15 mouse cellular contexts compared by ENCODE assay signal in the genomic region with DNA sequence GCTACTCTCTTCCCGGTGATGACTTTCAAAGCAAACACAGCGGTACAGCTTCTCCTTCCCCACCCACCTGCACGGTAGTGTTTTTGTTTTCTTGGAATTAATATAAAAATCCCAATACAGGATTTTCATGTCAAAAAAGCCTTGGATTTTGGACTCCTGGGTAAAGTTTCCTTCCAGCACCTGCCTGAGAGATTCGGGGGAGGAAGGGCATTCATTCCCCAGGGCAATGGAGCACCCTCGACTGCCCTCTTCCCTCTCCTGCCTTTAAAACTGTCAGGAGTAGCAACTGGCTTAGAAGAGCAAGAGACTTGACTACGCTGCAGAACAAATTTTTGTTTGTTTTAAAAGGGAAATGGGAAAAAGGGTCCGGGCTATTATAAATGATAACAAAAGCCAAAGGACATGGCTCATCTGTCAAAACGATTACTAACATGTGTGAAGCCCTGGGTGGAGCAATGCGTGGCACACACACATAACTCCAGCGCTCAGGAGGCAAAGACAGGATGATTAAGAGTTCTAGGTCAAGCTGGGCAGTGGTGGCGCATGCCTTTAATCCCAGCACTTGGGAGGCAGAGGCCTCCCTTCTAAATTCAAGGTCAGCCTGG.
DNase-seq lines count a peak whose midpoint lies in the region; ATAC-seq and TF ChIP-seq lines count a peak whose summit lies in the region.
"Had no signal": no experiment of that assay in that cellular context is flagged by ENCODE, and none has a peak within 500 bp of the region (broad histone marks: within the 10 kb centered on the region; RNA-seq: fewer than 3 reads in every experiment).

No protein-coding gene starts in this region.

- H3K27me3 ChIP-seq in heart, embryonic 11.5 days (ENCODE audit: control insufficient read depth, insufficient read depth, low read length): no peaks in the 10 kb centered on the region
- no peaks in the 10 kb centered on the region for H3K27me3 ChIP-seq in lung, embryonic 14.5 days (ENCODE audit: insufficient read depth, low read length)
- no peaks in the 10 kb centered on the region for H3K27me3 ChIP-seq in heart, embryonic 16.5 days (ENCODE audit: control insufficient read depth, insufficient read depth, low read length)
- H3K27me3 ChIP-seq: embryonic facial prominence, embryonic 13.5 days; hindbrain, embryonic 12.5 days; limb, embryonic 13.5 days; lung, embryonic 15.5 days had no signal

- H3K4me2 ChIP-seq in heart, embryonic 11.5 days: no peak overlapping the region
- H3K4me2 ChIP-seq in lung, embryonic 14.5 days: no peak overlapping the region
- H3K4me2 ChIP-seq in heart, embryonic 16.5 days (ENCODE audit: low read depth, low read length): no peak overlapping the region
- H3K4me2 ChIP-seq: embryonic facial prominence, embryonic 13.5 days; hindbrain, embryonic 12.5 days; limb, embryonic 13.5 days; lung, embryonic 15.5 days; midbrain, embryonic 11.5 days had no signal

- 0 out of 2 replicates have a peak overlapping the region, but pooled peaks have one; percentile 24 for H3K27ac ChIP-seq in heart, embryonic 11.5 days (ENCODE audit: low read depth, low read length)
- no peak overlapping the region for H3K27ac ChIP-seq in lung, embryonic 14.5 days (ENCODE audit: low read depth)
- peak overlapping the region; percentile 71 for H3K27ac ChIP-seq in heart, embryonic 16.5 days (ENCODE audit: low read length)
- H3K27ac ChIP-seq: embryonic facial prominence, embryonic 13.5 days; hindbrain, embryonic 12.5 days; limb, embryonic 13.5 days; lung, embryonic 15.5 days had no signal

- TF ChIP-seq POLR2A in lung, adult 2 months (IDR thresholded peaks at IDR 0.05; ENCODE audit: borderline replicate concordance, extremely low read depth, low read depth, low read length): no peak

- DNase-seq in heart, postnatal 25 days (ENCODE audit: low spot score): no peak
- DNase-seq in lung, embryonic 14.5 days: peak; percentile 26
- no peak for DNase-seq in lung, adult 2 months
- DNase-seq in cerebellum, postnatal 25 days: no peak
- DNase-seq in yolk sac, embryonic 10.5 days (ENCODE audit: low spot score): no peak
- DNase-seq: cerebellum, adult 9-10 months; right cerebral cortex, postnatal 25 days; thymus, postnatal 36 days had no signal

- WGBS in heart, embryonic 11.5 days (ENCODE audit: insufficient replicate concordance): 68% methylated on average over 11 of the region's 11 CpGs
- 46% methylated on average over 11 of the region's 11 CpGs for WGBS in lung, embryonic 14.5 days
- 63% methylated on average over 11 of the region's 11 CpGs for WGBS in lung, adult 2 months
- 66% methylated on average over 11 of the region's 11 CpGs for WGBS in heart, embryonic 16.5 days

- peaks cover 34% of the 10 kb centered on the region for H3K4me1 ChIP-seq in heart, embryonic 11.5 days (ENCODE audit: control insufficient read depth, insufficient read depth, low read length)
- H3K4me1 ChIP-seq in lung, embryonic 14.5 days (ENCODE audit: insufficient read depth): peaks cover 13% of the 10 kb centered on the region
- peaks cover 8% of the 10 kb centered on the region for H3K4me1 ChIP-seq in lung, adult 2 months (ENCODE audit: control insufficient read depth, insufficient read depth, low read length)
- peaks cover 44% of the 10 kb centered on the region for H3K4me1 ChIP-seq in heart, embryonic 16.5 days (ENCODE audit: control insufficient read depth, insufficient read depth, low read length)

- ATAC-seq in heart, embryonic 11.5 days (replicated peaks; ENCODE audit: insufficient number of reproducible peaks, low FRiP score, low TSS enrichment): no peak
- no peak for ATAC-seq in lung, embryonic 14.5 days (ENCODE audit: insufficient read depth)
- no peak for ATAC-seq in heart, embryonic 16.5 days (replicated peaks; ENCODE audit: extremely low read depth, insufficient read depth, low FRiP score)

- no peak for TF ChIP-seq CTCF in lung, embryonic 14.5 days (IDR thresholded peaks at IDR 0.05; ENCODE audit: low read depth)
- TF ChIP-seq CTCF in lung, adult 2 months (IDR thresholded peaks at IDR 0.05; ENCODE audit: insufficient read depth, low read length): no peak

- 0 out of 2 replicates have a peak, but pooled peaks cover 2% of the 10 kb centered on the region for H3K36me3 ChIP-seq in heart, embryonic 11.5 days (ENCODE audit: control insufficient read depth, insufficient read depth, low read length)
- no peaks in the 10 kb centered on the region for H3K36me3 ChIP-seq in lung, embryonic 14.5 days (ENCODE audit: insufficient read depth)
- H3K36me3 ChIP-seq in heart, embryonic 16.5 days (ENCODE audit: control insufficient read depth, insufficient read depth): peaks cover 7% of the 10 kb centered on the region; the same call in 1 of the 2 replicates
- H3K36me3 ChIP-seq: embryonic facial prominence, embryonic 13.5 days; limb, embryonic 13.5 days; lung, embryonic 15.5 days had no signal

- intact Hi-C loops in heart, postnatal 25 days (cut with DNase I): no loop called here

- H3K4me3 ChIP-seq in heart, embryonic 11.5 days (ENCODE audit: low read depth, low read length): no peak overlapping the region
- no peak overlapping the region for H3K4me3 ChIP-seq in lung, embryonic 14.5 days (ENCODE audit: low read depth, low read length)
- H3K4me3 ChIP-seq in lung, adult 2 months (replicated peaks; ENCODE audit: extremely low read depth, low read depth, low read length): no peak overlapping the region
- H3K4me3 ChIP-seq in heart, embryonic 16.5 days (ENCODE audit: low read length): no peak overlapping the region
- H3K4me3 ChIP-seq: embryonic facial prominence, embryonic 13.5 days; hindbrain, embryonic 12.5 days; limb, embryonic 13.5 days; lung, embryonic 15.5 days had no signal

- H3K9ac ChIP-seq in heart, embryonic 11.5 days (ENCODE audit: low read depth, low read length): no peak overlapping the region
- no peak overlapping the region for H3K9ac ChIP-seq in lung, embryonic 14.5 days
- H3K9ac ChIP-seq in heart, embryonic 16.5 days (ENCODE audit: low read length): no peak overlapping the region
- H3K9ac ChIP-seq: embryonic facial prominence, embryonic 13.5 days; hindbrain, embryonic 12.5 days; limb, embryonic 13.5 days; lung, embryonic 15.5 days had no signal

- no peaks in the 10 kb centered on the region for H3K9me3 ChIP-seq in heart, embryonic 11.5 days (replicated peaks; ENCODE audit: control insufficient read depth, low read length)
- H3K9me3 ChIP-seq in lung, embryonic 14.5 days (ENCODE audit: low read depth, low read length): no peaks in the 10 kb centered on the region
- H3K9me3 ChIP-seq in heart, embryonic 16.5 days (replicated peaks; ENCODE audit: control insufficient read depth, low read length): no peaks in the 10 kb centered on the region
- H3K9me3 ChIP-seq: embryonic facial prominence, embryonic 13.5 days; hindbrain, embryonic 12.5 days; limb, embryonic 13.5 days; lung, embryonic 15.5 days had no signal
